Mouse (Mus musculus): ENCODE measurements at regions not wholly inside any gene's neighbourhood (a gene's known extent, or its start where the extent isn't known, plus 50 kb on each side); places are given as distances from the start of the nearest gene placed in this dataset.

DNA sequence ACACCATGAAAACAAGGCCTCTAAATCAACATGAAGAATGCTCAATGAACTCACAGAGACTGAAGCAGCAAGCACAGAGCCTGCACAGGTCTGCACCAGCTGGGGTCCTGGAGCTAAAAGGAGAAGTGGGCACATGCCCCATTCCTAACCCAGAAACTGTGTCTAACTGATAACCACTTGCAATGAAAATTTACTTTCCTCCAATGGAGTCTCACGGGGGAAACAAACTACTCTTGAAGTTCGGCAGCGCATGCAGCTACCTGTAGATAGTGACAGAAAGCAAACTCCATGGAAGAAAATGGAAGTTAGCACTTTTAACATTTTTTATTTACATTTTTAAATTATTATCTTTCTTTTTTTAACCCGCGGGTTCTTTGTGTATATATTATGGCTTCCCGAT, 76.8 kb upstream of the Akap6 start:
- DNase-seq (ENCODE audit: low spot score in 2 of 2): no peak

DNA sequence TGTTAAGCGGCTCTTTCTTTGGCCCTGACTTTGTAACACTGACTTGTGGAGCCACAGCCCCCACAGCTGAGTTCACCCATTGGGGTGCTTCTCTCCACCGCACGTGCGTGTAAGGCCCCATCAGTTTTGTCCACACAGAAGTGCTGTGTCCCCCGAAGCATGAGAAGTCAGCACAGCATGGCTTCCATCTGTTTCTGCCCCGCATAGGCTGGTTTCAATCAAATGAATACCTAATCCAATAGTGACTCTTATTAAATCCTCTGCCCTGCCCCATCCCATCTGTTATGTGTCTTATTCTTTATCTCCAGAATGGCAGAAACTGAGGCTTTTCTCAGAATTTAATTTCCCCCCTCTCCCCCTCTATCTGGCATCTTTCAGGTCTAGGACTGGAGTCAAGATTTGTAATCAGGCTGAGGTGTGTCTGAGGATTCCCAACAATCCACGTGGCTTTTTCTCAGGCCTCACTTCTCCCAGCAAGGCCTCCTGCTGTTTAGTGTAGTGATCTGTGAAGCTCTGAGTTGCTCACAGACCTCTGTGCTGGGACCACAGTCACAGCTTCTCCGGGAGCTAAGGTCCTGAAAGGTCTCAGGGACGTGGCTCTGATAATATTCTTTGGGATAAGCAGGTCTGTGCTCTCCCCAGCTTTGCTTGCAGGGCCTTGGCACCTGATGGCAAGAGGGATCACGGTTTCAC, 75.6 kb upstream of the Akap6 start:
- no peak for DNase-seq (ENCODE audit: low spot score in 2 of 2)

DNA sequence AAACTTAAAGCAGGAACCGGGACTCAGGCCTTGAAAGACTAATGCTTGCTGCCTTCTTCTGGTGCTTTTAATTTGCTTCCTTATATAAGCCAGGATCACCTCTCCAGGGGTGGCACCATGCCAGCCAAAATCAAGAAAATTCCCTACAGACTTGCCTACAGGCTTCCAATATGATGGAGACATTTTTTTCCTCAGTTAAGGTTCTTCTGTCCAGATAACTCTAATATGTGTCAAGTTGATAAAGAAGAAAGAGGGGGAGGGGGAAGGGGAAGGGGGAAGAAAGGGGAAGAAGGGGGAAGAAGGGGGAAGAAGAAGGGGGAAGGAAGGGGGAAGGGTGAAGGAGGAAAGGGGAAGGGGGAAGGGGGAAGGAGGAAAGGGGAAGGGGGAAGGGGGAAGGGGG, 74.3 kb upstream of the Akap6 start:
- DNase-seq (ENCODE audit: low spot score in 2 of 2): no peak

DNA sequence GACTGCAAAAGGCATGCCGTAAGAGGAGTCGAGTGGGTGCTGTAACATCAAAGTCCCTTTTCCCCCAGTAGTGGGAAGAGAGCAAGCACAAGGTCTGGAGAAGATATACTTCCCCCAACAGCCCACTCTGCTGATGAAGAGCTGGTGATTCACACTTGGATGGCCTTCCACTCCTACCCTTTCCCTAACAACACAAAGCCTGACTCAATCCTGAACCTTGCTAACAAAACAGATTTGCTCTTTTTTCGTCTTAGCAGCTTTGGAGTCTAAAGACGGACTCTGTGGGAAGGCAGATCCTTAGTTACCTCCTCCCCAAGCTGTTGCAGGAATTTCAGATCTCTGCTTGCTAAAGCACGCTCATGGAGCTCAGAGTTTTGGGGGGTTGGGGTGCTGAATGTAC, 70.4 kb upstream of the Akap6 start:
- peak in 1 of 2 experiments; percentile 25 for DNase-seq (ENCODE audit: low spot score in 2 of 2)

DNA sequence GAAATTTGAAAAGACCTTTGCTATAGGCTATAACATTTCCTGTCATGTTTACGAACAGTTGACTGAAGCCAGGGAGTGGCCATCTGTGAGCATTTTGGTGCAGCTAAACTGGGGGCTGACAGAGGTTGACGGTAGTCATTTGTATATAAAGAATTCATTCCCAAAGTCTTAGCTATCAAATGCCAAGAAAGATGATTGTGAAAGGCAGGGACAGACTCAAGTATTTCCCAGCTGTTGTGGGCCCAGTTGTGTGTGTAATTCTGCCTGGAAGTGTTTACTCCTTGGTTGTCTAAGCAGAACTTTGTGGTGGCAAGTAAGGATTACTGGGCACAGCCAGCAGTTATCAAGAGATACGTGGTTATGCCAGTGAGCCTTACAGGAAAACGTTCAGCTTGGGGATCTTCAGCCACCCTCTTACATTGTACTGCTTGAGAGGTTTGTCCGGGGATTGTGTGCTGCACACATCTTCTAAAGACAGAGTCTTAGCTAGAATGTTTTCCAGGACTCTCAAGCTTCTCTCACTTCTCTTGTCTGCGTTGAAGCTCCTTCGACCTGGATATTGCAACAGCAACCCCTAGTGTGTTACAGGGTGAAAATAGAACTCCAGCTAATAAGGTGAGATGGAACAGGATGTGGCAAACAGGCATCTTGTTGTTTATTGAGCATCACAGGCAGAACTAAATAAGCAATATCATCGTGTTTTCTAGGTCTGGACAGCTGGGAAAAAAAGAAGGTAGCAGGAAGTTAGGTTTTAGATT, 63.9 kb upstream of the Akap6 start:
- no peak for DNase-seq (ENCODE audit: low spot score in 2 of 2)

DNA sequence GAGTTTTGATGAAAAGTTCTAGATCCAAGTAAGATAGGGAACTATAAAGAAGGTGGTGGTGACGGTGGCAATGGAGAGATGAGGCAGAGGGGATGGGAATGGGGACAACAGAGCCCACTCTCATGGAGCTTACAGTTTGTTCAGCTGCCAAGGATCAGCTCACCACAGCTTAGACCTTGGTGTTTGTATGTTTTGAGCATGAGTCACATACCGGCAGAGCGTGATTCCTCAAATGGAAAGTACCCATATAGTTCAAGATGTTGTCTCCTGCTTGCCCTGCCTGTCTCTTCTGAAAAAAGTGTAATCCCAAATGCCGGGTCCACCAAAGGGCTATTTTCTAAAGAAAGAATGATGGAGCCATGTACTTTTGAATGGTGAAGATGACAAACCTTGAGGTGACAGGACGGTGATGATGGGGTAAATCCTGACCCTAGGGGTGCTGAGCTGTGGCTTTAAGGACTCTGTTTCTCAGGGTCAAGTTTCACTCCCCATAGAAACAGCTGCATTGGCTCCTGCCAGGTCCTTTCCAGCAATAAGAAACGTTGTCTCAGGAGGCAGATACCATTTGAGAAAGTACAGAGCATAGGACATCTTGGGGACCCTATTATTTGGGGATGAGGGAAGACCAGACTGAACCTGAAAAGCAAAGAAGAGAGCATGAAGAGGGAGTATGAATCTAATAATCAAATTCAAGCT, 62.8 kb upstream of the Akap6 start:
- DNase-seq (ENCODE audit: low spot score in 2 of 2): no peak

DNA sequence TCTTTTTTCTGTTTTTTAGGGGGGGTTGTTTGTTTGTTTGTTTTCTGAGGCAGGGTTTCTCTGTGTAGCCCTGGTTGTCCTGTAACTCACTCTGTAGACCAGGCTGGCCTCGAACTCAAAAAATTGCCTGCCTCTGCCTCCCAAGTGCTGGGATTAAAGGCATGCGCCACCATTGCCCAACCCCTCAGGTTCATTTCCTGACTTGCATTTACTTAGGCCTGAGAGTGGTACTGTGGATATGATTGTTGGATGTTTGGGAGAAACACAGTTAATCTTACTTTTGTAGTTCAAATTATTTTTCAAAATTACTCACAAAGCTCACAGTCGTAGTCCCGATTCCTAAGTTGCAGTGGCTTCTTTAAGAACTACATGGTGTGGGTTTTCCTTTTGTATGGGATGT, 62.3 kb upstream of the Akap6 start:
- no peak for DNase-seq (ENCODE audit: low spot score in 2 of 2)

DNA sequence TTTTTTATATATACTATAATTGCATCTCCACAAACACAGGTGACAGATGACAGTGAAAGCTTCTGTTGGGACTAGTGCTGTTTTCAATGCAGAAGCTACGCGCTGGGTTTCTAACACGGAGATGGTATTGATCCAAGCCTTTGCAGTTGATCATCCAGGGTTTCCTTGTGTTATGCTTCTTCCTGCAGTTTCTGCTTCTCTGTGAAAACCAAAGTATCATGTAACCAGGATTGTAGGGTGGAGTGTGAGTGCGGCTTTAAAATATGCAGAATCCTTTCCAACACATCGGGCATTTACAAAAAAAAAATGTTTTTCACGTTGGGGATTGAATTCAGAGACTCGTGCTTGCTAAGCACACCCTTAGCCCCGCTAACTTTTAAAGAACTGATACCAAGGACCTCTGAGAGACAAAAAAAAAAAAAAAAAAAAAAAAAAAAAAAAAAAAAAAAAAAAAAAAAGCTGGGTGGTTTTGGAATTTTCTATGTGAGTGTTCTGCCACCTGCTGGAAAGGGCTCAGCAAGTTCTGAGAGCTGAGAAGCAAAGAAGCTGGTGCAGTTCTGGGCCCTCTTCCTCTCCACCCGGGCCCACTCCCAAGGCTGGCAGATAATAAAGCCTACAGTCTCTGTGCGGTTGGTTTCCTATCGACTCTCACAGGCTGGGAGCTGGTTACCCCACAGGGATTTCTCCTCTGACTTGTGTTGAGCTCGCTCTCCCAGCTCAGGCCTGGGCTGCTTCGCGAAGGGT, 61.5 kb upstream of the Akap6 start:
- peak; percentile 35 to 45 for DNase-seq (ENCODE audit: low spot score in 2 of 2)

DNA sequence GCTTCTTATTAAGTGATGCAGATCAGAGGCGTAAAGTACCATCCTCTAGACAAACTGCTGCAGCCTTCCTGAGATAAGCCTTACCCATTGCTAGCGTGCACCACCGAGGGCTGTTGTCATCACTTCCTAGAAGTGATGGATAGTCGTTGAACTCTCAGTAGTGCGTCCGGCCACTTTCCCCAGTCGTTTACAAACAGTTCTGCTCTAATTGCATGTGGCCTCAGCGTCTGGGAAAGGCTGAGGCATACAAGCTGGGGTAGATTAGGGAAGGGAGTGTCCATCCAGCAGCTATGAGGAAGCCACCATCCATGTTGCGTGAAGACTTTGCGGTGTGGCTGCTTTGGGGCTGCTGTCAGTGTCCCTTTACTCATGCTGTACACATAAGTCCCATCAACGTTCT, 60.7 kb upstream of the Akap6 start:
- no peak for DNase-seq (ENCODE audit: low spot score in 2 of 2)

DNA sequence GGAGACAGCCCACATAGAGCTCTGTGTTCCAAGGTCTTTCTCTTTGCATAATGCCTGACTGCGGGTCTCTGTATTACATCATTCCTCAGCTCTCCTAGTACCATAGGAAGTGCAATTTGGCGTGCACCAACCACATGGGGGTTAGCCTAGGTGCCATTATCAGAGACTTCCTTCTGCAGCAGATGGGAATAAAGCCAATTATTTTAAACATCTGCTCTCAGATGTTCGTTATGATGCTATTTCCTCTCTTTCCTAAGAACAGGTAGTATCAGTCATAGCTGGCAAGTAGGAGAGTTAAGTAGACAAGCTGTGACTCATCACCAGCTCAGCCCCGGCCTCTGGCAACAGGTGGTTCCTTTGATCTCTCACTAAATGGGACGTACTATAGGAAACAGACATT, 55.1 kb upstream of the Akap6 start:
- no peak for DNase-seq (ENCODE audit: low spot score in 2 of 2)

All from adrenal gland, adult 18-20 months (tissue).